Mouse (Mus musculus) frontal cortex, postnatal 14 days (tissue): ENCODE data around the gene Rps12.
"Not testable (repeated sequence)": the region's sequence is repeated elsewhere in the genome, so short reads cannot be mapped to it uniquely, and the experiment has no call there.

Experiments
- DNase-seq, 2 experiments: peaks; one replicate each; pipeline ENCODE4 v3.0.0; 2022; ENCODE audit warnings: low spot score in 2 of 2

The Rps12 gene

GRCm38 (mm10) chr10:23785599-23785998 lies 1.5 kb downstream of the Rps12 start:
- DNase-seq: not testable (repeated sequence)

DNA sequence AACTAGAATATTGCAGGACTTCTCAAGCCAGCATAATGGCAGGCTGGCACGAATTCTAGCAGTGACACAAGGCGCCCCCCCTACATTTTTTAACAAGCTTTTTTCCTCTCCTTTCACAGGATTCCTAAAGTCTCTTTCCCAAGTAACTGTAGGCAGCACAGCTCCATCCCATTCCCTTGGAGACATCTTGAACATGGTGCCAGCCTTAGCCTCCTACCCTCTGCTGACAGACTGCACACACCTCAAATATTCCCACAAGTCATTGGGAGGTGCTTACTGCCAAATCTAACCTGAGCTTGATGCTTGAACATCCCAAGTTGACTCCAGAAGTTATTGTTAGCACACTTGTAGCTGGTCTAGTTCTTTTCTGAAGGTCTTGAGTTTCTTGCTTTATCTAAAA lies 3.0 kb downstream of the Rps12 start:
- DNase-seq: no peak

- DNase-seq: no peak
Observed at GRCm38 (mm10) chr10:23783493-23783884, 3.6 kb downstream of the Rps12 start.

DNA sequence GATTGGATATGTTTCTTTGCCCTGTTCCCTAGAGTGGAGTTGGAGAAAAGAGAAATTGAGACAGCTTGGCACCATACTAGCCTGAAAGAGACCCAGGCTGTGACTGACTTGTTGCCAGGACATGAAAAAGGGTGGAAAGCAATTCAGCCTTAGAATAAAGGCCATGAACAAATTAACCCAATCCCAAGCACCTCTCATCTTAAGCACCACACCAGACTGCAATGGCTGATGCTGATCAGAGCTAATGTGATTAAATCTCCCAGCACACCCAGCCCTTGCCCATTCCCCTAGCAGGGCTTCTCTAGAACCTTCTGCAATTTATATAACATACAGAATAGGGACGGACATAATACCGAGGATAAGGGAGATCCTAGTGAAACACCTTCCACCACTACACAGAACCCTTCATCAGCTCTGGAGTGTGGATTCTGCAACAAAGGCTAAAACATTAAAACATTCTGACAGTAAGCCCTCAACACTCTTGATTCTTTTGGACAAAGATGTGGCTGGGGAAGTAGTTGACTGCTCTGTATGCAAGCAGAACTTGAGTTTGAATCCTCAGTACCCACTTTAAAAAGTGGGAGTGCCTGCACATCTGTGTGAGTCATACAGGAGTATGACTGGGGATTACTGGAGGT lies 4.1 kb downstream of the Rps12 start:
- DNase-seq: no peak

DNA sequence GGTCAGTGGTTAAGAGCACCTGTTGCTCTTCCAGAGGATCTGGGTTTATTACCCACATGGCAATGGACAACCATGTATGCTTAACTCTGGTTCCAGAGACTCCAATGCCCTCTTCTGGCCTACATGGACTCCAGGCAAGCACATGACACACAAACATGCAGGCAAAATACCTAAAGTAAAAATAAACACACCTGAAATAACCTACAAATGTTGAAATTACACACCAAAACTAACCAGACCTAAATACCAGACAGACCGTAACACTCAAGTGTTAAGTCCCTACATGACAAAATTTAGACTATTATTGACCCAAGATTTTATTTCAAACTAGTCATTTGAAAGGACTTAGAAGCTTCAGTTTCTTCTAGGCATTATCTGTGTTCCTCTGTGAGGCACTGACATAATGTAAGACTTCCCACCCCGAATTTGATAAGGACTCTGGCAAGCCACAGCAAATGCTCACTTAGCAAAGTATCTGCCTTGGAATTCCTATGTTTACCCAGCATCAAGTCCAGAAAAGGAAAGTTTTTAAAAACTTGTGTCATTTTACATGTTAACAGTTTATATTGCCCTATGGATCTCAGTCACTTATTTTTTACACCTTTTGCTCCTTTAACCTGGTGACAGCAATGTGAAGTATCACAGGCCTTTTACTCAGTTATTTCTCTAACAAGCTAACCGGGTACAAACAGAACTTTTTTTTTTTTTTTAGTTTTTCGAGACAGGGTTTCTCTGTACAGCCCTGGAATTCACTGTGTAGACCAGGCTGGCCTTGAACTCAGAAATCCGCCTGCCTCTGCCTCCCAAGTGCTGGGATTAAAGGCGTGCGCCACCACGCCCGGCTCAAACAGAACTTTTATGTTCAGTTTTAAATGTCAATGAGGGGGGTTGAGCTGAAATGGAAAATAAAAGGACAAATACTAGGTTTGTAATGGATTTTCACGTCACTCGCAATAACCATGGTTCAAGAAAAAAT lies 5.0 kb downstream of the Rps12 start:
- no peak for DNase-seq

- no peak for DNase-seq
Observed at GRCm38 (mm10) chr10:23780539-23781275, 6.4 kb downstream of the Rps12 start.

DNA sequence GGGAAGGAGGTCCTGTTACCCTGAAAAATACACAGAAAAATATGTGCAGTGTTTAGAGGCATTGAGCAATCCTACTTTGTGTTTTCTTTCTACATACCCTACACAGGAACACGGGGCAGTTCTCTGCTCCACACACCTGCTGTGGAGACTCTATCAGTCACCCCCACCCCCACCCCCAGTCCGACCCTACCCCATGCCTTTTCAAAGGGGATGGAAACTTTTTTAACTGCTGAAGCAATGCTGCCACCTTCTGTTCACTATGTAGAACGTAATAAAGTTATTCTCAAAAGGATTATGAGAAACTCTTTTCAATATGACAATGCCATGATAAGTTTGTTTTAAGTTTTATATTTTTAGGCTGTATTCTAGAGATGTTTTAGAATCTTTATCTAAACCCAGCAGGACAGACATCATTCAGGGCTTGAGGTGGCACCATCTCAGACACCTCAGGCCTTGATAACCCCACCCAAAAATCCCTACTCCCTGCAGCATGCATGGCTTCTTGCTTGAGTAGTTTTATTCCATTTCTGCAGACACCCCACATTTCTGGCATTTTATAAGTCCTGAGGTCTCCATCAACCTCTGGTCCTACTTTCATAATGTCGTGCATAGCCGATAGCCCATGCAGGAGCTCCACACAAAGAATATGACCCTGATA lies 9.7 kb downstream of the Rps12 start:
- DNase-seq: no peak

DNA sequence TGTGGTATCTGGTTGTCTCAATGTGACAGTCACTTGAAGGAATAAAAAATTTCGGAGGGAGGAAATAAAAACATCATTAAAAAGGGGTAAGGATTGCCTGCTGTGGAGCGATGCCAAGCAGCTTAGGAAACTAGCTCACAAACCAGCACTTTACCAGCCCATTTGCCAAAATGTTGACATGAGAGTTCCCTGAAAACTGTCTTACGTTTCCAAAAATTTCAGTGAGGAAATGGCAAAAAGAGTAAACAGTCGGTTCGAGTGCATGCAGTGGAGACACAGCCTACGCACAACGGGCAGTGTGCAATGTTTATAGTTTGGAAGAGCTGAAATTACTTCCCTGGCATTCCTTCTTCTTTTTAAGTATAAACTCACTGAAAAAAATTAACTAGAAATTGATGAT lies 32.9 kb downstream of the Rps12 start:
- no peak for DNase-seq
